Mouse (Mus musculus): ENCODE results near the gene Fbxl19.

The Fbxl19 gene

GRCm38 (mm10) chr7:127744366-127745045 is at the start of gene Fbxl19:
Gene Fbxl19 (plus strand): TSS chr7:127744543.
- DNase-seq (ENCODE audit: low spot score) = peak; percentile 57

DNA sequence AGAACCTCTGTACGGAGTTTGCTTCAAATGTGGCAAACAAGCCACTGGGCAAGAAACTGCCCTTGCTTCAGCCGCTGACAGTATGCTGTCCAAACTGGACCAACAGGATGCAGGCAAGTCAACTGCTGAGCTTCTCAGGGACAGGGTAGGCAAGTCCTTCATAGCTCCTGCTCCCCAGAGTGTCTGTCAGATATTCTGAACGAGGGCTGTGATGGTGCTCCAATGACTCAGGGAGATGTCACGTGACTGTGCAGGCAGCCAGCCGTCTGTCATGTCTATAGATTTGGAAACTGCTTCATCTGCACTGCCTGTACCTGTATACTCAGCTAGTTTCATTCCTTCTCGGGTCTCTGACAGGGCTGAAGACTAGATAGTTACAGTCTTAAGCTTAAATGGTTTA is 45.4 kb upstream of the Fbxl19 start:
- DNase-seq (ENCODE audit: low spot score) = no peak

- DNase-seq (ENCODE audit: low spot score) = no peak
These were observed 43.5 kb upstream of the Fbxl19 start for GRCm38 (mm10) chr7:127700712-127701331.

DNA sequence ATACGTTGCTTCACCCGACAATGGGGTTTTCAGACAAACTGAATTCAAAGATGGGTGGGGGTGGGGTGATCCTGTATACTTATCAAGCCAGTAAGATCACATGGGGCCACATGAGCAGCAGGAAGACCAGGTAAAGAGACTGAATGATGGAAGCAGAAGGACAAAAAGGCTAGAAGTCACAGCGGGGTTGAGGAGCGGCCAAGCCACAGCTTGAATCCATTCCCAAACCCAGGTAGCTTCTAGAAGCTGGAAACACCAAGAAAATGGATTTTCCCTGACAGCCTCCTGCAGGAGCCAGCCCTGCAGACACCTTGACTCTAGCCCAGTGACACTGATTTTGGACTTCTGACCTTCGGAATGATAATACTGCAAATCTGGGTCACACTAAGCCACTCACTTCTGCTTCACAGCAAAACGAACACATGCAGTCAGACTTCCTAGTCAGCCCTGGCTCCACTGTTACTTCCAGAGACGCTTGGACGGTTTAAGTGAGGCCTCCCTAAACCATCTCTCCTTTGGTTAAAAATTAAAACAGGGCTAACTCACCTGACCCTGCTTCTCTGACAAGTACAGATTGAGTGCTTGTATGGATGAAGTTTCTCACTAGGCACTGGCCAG is 40.7 kb upstream of the Fbxl19 start:
- DNase-seq (ENCODE audit: low spot score) = no peak

DNA sequence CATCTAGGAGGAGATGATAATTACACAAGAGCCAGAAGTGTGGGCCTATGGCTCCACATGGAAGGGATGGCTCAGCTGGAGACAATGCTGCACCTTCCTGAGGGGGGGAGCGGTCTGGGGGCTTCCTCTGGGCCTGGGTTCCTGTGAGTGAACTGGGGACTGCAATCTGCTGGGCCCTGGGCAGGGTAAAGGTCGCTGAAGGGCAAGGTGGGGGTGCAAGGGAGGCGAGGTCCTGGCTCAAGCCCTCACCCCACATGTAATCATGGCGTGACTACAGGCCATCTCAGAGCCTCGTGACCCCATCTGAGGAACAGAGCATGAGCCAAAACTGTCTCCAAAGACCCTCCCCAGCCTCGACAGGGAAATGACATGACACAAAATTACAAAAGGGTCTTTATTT is 39.7 kb upstream of the Fbxl19 start:
- DNase-seq (ENCODE audit: low spot score) = no peak

DNA sequence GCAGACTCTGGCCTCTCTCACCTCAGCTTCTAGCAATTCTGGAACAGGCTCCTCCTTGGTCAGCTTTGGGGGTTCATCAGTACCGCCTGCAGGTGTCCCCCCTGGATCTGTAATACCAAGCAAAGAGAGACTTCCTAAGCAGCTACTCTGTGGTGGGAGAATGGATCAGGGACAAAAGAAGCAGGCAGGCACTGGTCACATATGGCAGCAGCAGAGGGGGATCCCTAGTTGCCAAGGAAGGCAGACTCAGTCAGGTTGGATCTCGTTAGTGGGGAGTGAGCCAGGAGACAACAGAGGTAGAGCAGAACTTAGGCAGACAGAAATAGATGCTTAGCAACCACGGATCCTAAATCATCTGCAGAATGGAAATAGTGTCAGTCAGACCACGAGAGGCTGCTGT is 38.6 kb upstream of the Fbxl19 start:
- DNase-seq (ENCODE audit: low spot score) = no peak

- DNase-seq (ENCODE audit: low spot score) = peak; percentile 17
These were observed 37.0 kb upstream of the Fbxl19 start for GRCm38 (mm10) chr7:127707045-127707956.

DNA sequence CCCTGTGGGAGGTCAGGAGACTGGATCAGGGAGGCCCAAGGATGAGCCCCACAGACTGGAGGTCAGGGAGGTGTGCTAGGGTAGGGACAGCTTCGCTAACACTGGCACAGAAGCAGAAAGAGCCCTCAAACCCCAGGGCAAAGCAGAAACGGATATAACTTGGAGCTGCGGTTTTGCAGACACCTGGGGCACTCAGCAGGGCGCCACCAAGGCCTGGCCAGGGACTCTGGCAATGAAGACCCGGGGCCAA is 36.5 kb upstream of the Fbxl19 start:
- DNase-seq (ENCODE audit: low spot score) = no peak

DNA sequence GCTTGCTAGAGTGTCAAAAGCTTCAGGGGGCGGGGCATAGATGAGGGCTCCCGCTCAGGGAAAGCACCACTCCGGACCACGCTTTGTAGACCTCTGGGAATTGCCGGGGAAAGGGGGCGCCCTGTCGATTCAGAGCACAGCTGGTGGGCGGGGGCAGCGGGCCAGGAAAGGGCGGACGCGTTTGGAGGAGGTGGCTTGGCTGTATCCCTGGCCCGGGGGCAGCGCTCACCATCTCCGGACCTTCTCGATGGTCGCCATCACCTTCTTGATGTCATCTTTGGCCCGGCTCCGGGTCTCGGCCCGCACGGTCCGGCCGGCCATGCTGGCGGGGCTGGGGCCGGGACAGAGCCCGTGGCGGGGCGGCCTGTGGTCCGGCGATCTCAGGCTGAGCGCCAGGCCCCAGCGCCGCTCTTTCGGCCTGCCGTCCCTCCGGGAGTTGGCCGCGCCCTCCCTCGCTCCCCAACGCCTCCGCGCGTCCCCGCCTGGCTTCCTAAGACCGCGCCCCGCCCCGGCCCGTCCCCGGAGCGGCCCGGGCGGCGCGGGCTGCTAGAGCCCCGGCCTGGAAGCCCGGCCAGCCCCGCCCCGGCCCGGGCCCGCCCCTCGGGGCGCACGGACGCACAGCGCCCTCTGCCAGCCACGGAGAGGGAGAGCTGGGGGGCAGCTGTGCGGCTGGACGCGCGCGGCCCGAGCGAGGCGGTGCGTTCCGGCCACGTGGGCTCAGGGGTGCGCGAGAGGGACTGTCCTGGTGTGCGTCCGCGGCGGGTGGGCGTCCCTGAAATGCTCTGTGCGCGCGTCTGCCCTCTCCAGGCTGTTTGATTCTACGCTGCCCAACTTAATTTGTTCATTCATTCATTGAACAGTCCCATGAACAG is 35.9 kb upstream of the Fbxl19 start, which contains the start of gene Bcl7c:
Gene Bcl7c (minus strand): TSS at position 727 of the 872 bp plus-strand sequence.
- DNase-seq (ENCODE audit: low spot score) = peak; percentile 90

DNA sequence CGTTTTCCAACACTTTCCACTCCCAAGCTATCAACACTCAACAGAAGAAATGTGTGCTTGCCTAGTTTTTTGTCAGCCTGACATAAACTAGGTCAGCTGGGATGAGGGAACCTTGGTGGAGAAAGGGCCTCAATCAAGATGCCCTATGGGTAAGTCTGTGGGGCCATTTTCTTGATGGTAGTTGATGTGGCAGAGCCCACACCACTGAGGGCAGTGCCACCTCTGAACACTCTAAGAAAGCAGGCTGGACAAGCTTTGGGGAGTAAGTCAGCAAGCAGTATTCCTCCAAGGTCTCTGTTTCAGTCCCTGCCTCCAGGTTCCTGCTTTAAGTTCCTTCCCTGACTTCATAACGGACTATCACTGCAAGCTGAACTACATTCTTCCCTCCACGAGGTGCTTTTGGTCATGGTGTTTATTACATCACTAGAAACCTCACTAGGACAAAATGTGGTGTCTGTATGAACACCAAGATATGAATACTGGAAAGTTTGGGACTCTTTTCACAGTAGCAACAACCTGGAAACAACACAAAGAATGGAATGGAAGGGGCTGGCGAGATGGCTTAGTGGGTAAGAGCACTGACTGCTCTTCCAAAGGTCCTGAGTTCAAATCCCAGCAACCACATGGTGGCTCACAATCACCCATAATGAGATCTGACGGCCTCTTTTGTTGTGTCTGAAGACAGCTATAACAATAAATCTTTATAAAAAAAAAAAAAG is 34.9 kb upstream of the Fbxl19 start:
- DNase-seq (ENCODE audit: low spot score) = no peak

- DNase-seq (ENCODE audit: low spot score) = no peak
These were observed 33.3 kb upstream of the Fbxl19 start for GRCm38 (mm10) chr7:127711031-127711430.

GRCm38 (mm10) chr7:127711456-127711855 is 32.9 kb upstream of the Fbxl19 start:
- no peak for DNase-seq (ENCODE audit: low spot score)

DNA sequence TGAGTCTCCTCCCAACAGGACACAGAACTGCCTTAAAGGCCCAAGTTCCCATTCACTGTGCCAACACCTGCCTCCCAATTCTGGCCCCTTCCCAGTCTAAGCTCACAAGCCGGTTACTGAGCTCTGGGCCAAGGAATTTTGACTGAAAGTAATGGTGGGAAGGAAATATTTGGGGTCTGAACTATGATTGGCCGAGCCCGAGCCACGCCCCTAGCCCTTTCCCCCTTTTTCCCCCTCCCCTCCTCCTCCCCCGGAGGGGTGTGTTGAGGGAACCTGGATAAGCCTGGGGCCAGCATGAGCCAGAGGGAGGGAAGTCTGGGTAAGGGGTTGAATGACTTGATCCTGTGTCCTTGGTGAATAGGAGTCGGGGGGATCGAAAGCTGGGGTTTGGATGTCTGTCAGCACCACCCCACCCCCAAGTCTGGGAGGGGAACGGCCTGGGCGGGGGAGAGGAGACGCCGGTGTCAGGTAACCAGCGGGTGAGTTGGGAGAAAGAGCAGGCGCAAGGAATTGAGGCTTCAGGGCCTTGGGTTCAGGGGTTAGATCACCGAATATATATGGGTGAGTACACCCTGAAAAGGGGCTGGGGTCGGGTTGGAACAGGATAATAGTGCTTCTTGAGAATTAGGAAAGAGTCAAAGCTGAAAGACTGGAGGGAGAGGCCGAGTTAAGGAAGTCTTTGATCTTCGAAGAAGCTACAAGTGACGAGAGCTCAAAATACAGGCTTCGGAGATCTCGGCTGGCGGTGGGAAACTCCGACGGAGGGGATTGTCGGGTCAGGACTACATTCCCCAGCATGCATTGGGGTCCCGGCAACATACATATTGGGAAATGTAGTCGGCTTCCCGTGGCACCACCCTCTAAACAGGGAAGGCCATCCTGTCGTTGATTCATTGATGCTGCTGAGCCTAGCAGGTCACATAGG is 31.6 kb upstream of the Fbxl19 start, which contains the start of gene Ctf1:
Gene Ctf1 (plus strand): TSS at position 276 of the 925 bp plus-strand sequence.
- DNase-seq (ENCODE audit: low spot score) = peak; percentile 57

DNA sequence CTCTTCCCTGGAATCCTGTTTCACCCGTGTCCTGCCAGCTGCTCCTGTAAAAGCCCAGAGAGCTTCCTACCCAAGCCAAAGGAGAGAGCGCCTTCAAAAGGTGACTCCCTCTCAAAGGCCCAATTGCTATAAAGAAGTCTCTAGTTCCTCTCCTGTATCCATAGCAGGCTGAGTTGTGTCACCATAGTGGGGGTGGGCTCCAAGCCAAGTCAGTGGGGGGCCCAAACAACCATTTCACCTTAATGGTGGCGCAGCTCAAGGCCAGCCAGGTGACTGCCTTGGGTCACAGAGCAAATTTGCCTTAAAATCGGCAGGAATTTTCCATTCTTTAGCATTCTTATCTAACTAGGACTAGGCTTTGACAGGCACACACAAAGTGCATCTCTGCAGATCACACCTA is 29.5 kb upstream of the Fbxl19 start:
- DNase-seq (ENCODE audit: low spot score) = no peak

- peak; percentile 58 for DNase-seq (ENCODE audit: low spot score)
These were observed 27.4 kb upstream of the Fbxl19 start for GRCm38 (mm10) chr7:127716992-127717391.

DNA sequence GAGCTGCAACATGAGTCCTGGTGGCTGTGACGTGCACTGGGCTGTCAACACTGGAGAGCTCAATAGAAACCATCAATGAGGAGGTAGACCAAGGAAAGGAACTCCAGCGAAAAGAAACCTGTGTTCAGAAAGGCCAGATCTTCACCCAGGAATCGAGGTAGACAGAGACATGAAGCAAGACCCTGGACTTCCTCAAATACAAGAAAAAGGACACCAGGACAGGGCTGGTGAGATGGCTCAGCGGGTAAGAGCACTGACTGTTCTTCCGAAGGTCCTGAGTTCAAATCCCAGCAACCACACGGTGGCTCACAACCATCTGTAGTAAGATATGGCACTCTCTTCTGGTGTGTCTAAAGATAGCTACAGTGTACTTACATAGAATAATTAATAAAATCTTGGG is 26.0 kb upstream of the Fbxl19 start:
- DNase-seq (ENCODE audit: low spot score) = no peak

GRCm38 (mm10) chr7:127719258-127719657 is 25.1 kb upstream of the Fbxl19 start:
- peak; percentile 63 for DNase-seq (ENCODE audit: low spot score)

- DNase-seq (ENCODE audit: low spot score) = no peak
These were observed 18.9 kb upstream of the Fbxl19 start for GRCm38 (mm10) chr7:127725490-127725889.

DNA sequence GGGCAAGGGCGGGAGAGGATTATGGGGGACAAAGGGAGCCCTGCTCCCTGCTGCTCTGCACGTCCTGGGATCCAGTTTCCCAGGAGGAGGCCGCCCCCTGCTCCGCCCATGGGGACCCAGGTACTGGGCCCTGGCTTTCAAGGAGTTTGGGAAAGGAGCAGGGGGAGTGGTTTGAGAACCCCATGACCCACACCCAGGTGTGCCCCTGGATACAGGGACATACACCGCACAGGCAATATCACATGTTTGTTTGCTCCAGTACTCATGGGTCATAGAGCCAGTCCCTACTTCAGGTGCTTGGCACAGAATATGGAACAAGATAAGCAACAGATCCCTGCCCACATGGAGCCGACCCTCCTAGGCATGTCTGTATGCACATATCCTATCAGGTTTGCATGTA is 18.4 kb upstream of the Fbxl19 start:
- no peak for DNase-seq (ENCODE audit: low spot score)

GRCm38 (mm10) chr7:127727898-127728297 is 16.4 kb upstream of the Fbxl19 start:
- DNase-seq (ENCODE audit: low spot score) = no peak
